Mouse (Mus musculus): ENCODE results near the gene Atat1. TPM values are rescaled to one million over a fixed set of nuclear protein-coding genes. Genes with fewer than 3 reads are reported as not detected.

Atat1 gene
- total RNA-seq, 2 experiments from 2014 or later, result 15.9 to 28.7 TPM

- peak; percentile 52 for DNase-seq
Observed at GRCm38 (mm10) chr17:35917463-35918251, 7.8 kb upstream of the Atat1 start.

GRCm38 (mm10) chr17:35917143-35917462 lies 7.2 kb upstream of the Atat1 start:
- DNase-seq, result peak; percentile 48

- peak; percentile 98 for DNase-seq
Observed at GRCm38 (mm10) chr17:35916297-35917142, 6.6 kb upstream of the Atat1 start, which contains the start of the genes Mrps18b and Ppp1r10. Gene Mrps18b, minus strand, starts transcription at chr17:35916389. Gene Ppp1r10, plus strand, starts transcription at chr17:35916434.

GRCm38 (mm10) chr17:35915538-35916296 lies 5.8 kb upstream of the Atat1 start:
- DNase-seq, result no peak

GRCm38 (mm10) chr17:35914975-35915374 lies 5.1 kb upstream of the Atat1 start:
- DNase-seq, result no peak

GRCm38 (mm10) chr17:35909186-35909918 lies 523 bp downstream of the Atat1 start:
- no peak for DNase-seq

- DNase-seq, result no peak
Observed at GRCm38 (mm10) chr17:35907609-35908008, 2.3 kb downstream of the Atat1 start.

GRCm38 (mm10) chr17:35905587-35905986 lies 4.3 kb downstream of the Atat1 start:
- DNase-seq, result no peak

GRCm38 (mm10) chr17:35903992-35904355 lies 5.9 kb downstream of the Atat1 start:
- DNase-seq, result no peak

- peak; percentile 61 for DNase-seq
Observed at GRCm38 (mm10) chr17:35903343-35903991, 6.4 kb downstream of the Atat1 start.

GRCm38 (mm10) chr17:35900636-35901035 lies 9.2 kb downstream of the Atat1 start:
- DNase-seq, result no peak

- DNase-seq, result peak; percentile 25
Observed at GRCm38 (mm10) chr17:35897644-35898573, 12.0 kb downstream of the Atat1 start.

GRCm38 (mm10) chr17:35896781-35897643 lies 12.9 kb downstream of the Atat1 start, which contains the start of gene 2310061I04Rik:
Gene 2310061I04Rik, minus strand, starts transcription at chr17:35897431.
- DNase-seq, result peak; percentile 94

GRCm38 (mm10) chr17:35887725-35888124 lies 22.1 kb downstream of the Atat1 start:
- DNase-seq, result no peak

GRCm38 (mm10) chr17:35883777-35884176 lies 26.1 kb downstream of the Atat1 start:
- DNase-seq, result no peak

- DNase-seq, result no peak
Observed at GRCm38 (mm10) chr17:35882924-35883323, 27.0 kb downstream of the Atat1 start.

GRCm38 (mm10) chr17:35879245-35880057 lies 30.4 kb downstream of the Atat1 start, which contains the start of gene Dhx16:
Gene Dhx16, plus strand, starts transcription at chr17:35879819.
- peak; percentile 97 for DNase-seq

- DNase-seq, result no peak
Observed at GRCm38 (mm10) chr17:35874721-35875120, 35.2 kb downstream of the Atat1 start.

Data from adrenal gland, postnatal 10 days (tissue).